Mouse (Mus musculus): Measurements from ENCODE around the gene Aatf. TPM values are rescaled to one million over a fixed set of nuclear protein-coding genes. Genes with fewer than 3 reads are reported as not detected.
A peak's percentile ranks its signal among the peaks of the same experiment; 100 is the strongest.

Gene Aatf
- polyA plus RNA-seq, 1 experiment from 2014 or later = 40.9 TPM

DNA sequence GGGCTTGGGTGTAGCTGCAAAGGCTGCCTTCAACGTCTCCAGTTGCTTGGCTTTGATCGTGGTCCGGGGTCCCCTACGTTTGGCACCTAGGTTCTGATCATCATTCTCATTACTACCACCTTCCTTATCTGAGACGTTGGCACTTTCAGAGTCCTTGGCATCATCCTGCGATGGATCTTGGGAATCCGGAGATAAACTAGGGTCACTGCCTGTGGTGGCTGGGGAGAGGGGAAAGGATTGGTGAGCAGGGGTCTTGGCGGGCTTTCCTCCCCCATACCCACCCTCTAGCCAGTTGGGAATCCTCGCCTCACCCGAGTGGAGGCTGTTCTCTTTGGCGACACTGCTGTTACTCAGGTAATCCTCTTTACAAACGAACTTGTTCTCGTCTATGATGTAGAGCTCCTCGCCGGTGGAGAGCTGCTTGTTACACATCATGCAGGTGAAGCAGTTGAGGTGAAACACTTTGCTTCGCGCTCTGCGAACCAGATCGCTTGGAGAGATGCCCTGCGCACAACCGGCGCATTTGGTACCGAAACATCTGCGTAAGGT is 8.5 kb upstream of the Aatf start:
- in situ Hi-C loops (cut with MboI; ENCODE audit: low pct_unique_long_range_greater_than_20kb) = no loop called here
- ChIA-PET POLR2A (no interaction called here), CTCF (no interaction called here)
- DNase-seq (ENCODE audit: low read depth, low spot score) (no peak), ATAC-seq (no peak)
- peaks cover 50% of the 10 kb centered on the region for H3K27me3 ChIP-seq
- TF ChIP-seq CTCF (IDR thresholded peaks at IDR 0.05) = no peak

- ATAC-seq (no peak), DNase-seq (ENCODE audit: low read depth, low spot score) (no peak)
- peaks cover 48% of the 10 kb centered on the region for H3K27me3 ChIP-seq
- CTCF ChIA-PET = interaction anchor here (0.8 kb wide), 1 partner anchor 182 kb away, joined by 3 read pairs; no protein-coding TSS in a partner anchor
- POLR2A ChIA-PET = no interaction called here
- no peak for TF ChIP-seq CTCF (IDR thresholded peaks at IDR 0.05)
- in situ Hi-C loops (cut with MboI; ENCODE audit: low pct_unique_long_range_greater_than_20kb) = no loop called here
Observed at GRCm38 (mm10) chr11:84521071-84521390, 7.7 kb upstream of the Aatf start.

DNA sequence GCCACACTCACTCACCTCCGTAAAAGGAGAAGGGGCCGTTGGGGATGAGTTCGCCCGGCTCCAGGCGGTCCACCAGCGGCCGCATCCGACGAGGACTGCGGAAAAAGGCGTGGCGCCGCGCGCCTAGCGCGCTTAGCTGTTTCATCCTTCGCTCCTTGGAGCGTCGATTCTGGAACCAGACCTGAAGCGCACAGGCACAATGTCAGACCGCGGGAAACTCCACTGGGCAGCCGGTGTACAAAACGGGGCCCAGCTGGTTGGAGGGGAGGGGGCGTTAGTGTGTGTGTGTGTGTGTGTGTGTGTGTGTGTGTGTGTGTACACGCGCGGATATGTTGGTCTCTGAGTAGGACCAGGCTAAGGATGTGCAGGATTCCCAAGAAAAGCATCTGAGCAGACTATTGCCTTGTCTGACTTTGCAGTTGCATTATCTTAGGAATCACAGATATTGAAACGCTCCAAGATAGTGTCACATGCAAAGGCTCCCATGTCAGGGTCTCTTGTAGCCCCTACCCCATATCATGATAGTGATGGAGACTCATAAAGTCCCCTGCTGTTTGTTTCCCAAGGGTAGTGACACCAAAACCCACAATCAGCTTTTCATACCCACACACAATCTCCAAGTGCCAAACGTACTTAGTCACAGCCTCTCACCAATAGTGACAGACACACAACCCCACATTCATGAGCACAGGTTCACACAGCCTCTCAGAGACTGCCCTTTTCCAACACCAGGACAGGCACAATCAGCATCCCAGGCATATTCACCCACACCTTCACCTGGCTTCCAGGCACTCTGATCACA is 7.1 kb upstream of the Aatf start:
- POLR2A ChIA-PET = no interaction called here
- no peak for TF ChIP-seq CTCF (IDR thresholded peaks at IDR 0.05)
- ATAC-seq = no peak
- no peak for DNase-seq (ENCODE audit: low read depth, low spot score)
- in situ Hi-C loops (cut with MboI; ENCODE audit: low pct_unique_long_range_greater_than_20kb) = no loop called here
- CTCF ChIA-PET = interaction anchor here (0.8 kb wide), 1 partner anchor 183 kb away, joined by 3 read pairs; no protein-coding TSS in a partner anchor
- H3K27me3 ChIP-seq = peaks cover 44% of the 10 kb centered on the region

DNA sequence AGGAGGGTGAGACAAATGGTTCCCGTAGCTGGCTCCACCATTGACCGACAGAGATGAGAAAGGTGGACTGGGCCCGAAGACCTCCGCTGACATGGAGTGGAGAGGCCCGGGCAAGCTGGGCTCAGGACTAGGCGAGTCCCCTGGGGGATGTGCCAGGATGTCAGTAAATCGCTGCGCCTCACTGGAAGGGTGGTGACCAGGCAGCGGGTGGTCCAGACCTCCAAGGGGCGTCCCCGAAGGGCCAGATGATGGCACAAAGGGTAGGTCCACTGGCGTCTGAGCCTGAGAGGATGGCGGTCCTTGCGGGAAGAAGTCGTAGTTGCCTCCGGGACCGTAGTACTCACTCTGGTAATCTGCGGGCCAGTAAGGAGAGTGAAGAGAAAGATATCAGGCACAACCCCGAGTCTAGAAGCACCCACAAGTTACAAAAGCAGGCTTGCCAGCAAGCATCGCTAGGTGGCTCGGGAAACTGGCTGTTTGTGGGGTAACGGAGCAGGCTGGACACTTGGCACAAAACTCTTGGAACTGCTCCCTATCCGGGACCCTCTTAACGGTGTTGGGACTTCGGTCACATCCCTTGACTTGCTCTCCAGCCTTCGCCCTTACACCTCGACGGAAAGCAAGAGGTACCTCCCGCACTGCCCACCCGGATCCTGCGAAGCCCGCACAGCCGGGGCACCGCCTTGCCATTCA is 6.4 kb upstream of the Aatf start:
- no peak for TF ChIP-seq CTCF (IDR thresholded peaks at IDR 0.05)
- in situ Hi-C loops (cut with MboI; ENCODE audit: low pct_unique_long_range_greater_than_20kb) = no loop called here
- POLR2A ChIA-PET = no interaction called here
- no peak for DNase-seq (ENCODE audit: low read depth, low spot score)
- H3K27me3 ChIP-seq = peaks cover 44% of the 10 kb centered on the region
- ATAC-seq = no peak
- CTCF ChIA-PET = no interaction called here

GRCm38 (mm10) chr11:84519036-84519435 is 5.7 kb upstream of the Aatf start:
- ATAC-seq (no peak), DNase-seq (ENCODE audit: low read depth, low spot score) (no peak)
- H3K27me3 ChIP-seq = peaks cover 41% of the 10 kb centered on the region
- CTCF ChIA-PET = no interaction called here
- POLR2A ChIA-PET = no interaction called here
- in situ Hi-C loops (cut with MboI; ENCODE audit: low pct_unique_long_range_greater_than_20kb) = no loop called here
- no peak for TF ChIP-seq CTCF (IDR thresholded peaks at IDR 0.05)

- in situ Hi-C loops (cut with MboI; ENCODE audit: low pct_unique_long_range_greater_than_20kb) = no loop called here
- POLR2A ChIA-PET = no interaction called here
Observed at GRCm38 (mm10) chr11:84518261-84518660, 4.9 kb upstream of the Aatf start.

GRCm38 (mm10) chr11:84517431-84517830 is 4.1 kb upstream of the Aatf start:
- ATAC-seq (no peak), DNase-seq (ENCODE audit: low read depth, low spot score) (no peak)
- no peak for TF ChIP-seq CTCF (IDR thresholded peaks at IDR 0.05)
- ChIA-PET POLR2A (no interaction called here), CTCF (interaction anchor here (1.2 kb wide), 1 partner anchor 11 kb away, joined by 3 read pairs; no protein-coding TSS in a partner anchor)
- in situ Hi-C loops (cut with MboI; ENCODE audit: low pct_unique_long_range_greater_than_20kb) = no loop called here
- peaks cover 25% of the 10 kb centered on the region for H3K27me3 ChIP-seq

More at GRCm38 (mm10) chr11:84518261-84518660, 4.9 kb upstream of the Aatf start:
- DNase-seq (ENCODE audit: low read depth, low spot score) = no peak
- no peak for ATAC-seq
- H3K27me3 ChIP-seq = peaks cover 33% of the 10 kb centered on the region
- TF ChIP-seq CTCF (IDR thresholded peaks at IDR 0.05) = no peak
- CTCF ChIA-PET = no interaction called here

DNA sequence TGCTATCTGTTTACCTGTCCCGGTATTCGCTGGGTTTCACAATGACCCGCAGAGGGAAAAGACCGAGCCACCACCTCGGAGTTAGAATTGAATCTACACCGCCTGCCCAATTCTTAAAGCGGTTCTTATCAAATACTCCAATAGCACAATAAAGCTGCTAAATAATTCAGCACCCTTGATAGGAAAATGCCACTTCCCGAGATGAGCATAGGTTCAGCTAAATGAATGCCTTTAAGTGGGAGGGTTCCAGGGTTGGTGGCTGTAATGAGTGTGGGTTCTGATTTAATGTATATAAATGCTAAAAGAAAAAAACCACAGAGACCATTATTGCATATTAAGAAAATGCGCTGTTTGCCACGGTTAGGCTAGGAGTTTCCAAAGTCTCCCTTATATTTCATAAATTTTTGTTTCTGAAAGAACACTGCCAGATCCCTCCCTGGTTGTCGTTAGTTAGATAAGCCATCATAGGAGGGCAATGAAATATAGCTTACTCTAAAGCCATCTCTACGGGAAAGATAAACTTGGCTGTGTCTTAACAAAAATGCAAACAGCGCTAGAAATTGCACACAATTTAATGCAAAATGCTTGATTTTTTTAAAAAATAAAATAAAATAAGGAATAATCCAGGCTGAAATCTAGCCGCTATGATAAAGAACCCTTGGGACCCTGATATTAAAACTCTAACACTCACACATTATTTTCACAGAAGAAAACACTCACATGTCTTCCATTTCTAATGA is 3.3 kb upstream of the Aatf start:
- in situ Hi-C loops (cut with MboI; ENCODE audit: low pct_unique_long_range_greater_than_20kb) = no loop called here
- DNase-seq (ENCODE audit: low read depth, low spot score) (no peak), ATAC-seq (no peak)
- ChIA-PET CTCF (interaction anchor here (1.2 kb wide), 1 partner anchor 11 kb away, joined by 3 read pairs; no protein-coding TSS in a partner anchor), POLR2A (interaction anchor here (0.9 kb wide), 1 partner anchor 10 kb away, joined by 3 read pairs; no protein-coding TSS in a partner anchor)
- TF ChIP-seq CTCF (IDR thresholded peaks at IDR 0.05) = no peak
- peaks cover 23% of the 10 kb centered on the region for H3K27me3 ChIP-seq

GRCm38 (mm10) chr11:84512031-84512430 is 1.3 kb downstream of the Aatf start:
- ChIA-PET POLR2A (no interaction called here), CTCF (no interaction called here)
- in situ Hi-C loops (cut with MboI; ENCODE audit: low pct_unique_long_range_greater_than_20kb) = no loop called here
- ATAC-seq (no peak), DNase-seq (ENCODE audit: low read depth, low spot score) (no peak)
- TF ChIP-seq CTCF (IDR thresholded peaks at IDR 0.05) = no peak
- H3K27me3 ChIP-seq = peaks cover under 1% of the 10 kb centered on the region

GRCm38 (mm10) chr11:84504296-84504695 is 9.0 kb downstream of the Aatf start:
- CTCF ChIA-PET = interaction anchor here (1.3 to 1.6 kb wide), 3 partner anchors 9 to 11 kb away, joined by 5 read pairs; no protein-coding TSS in a partner anchor
- in situ Hi-C loops (cut with MboI; ENCODE audit: low pct_unique_long_range_greater_than_20kb) = loop anchor here (5.0 kb wide), 1 partner anchor 72 kb away; no protein-coding TSS in a partner anchor
- H3K27me3 ChIP-seq = no peaks in the 10 kb centered on the region
- ATAC-seq (no peak), DNase-seq (ENCODE audit: low read depth, low spot score) (no peak)
- POLR2A ChIA-PET = no interaction called here
- peak; percentile 60 for TF ChIP-seq CTCF (IDR thresholded peaks at IDR 0.05)
